Mouse (Mus musculus): ENCODE results near the gene Gm5426. TPM values are rescaled to one million over a fixed set of nuclear protein-coding genes. Genes with fewer than 3 reads are reported as not detected.

Gm5426 gene
- polyA plus RNA-seq, 1 experiment from 2014 or later = not detected

DNA sequence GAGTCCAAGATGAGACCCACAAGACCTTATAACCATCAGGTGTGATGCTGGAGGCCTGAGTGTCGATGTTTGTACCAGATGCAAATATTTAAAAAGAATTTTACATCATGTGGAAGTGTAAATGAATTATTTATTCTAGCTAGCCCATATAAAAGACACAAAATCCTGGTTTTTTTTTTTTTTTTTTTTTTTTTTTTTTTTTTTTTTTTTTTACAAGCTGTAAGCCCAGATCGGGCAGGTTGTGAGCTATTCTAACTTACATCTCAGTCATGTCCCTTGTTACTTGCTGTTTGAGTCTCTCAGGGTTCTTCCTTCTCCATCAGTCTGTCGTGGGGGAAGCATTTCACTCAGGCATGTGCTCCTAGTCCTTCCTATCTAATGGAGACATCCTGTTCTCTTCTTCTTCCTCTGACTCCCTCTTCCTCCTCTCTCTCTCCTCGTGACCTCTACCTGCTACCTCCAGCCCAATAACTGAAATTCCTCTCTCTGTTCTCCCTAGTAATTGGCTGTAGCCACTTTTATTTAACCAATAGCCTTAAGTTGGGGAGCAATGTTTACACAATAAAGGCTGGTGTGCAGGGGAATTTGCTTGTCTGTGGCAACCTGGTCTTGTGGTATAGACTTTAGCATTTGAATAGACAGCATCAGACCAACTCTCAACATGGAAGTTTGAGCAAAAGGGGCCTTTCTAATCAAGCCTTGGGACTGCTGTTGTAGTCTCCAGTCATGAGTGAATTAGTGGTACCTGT lies 29.3 kb upstream of the Gm5426 start:
- H3K36me3 ChIP-seq (ENCODE audit: insufficient read depth, low read length) = no peaks in the 10 kb centered on the region
- no peaks in the 10 kb centered on the region for H3K27me3 ChIP-seq (ENCODE audit: insufficient read depth, low read length)
- H3K4me1 ChIP-seq (ENCODE audit: insufficient read depth, low read length) = no peaks in the 10 kb centered on the region
- H3K4me2 ChIP-seq (replicated peaks; ENCODE audit: low read depth, low read length) = no peak overlapping the region
- no peak overlapping the region for H3K4me3 ChIP-seq (ENCODE audit: low read length)
- H3K27ac ChIP-seq (ENCODE audit: low read length) = no peak overlapping the region
- 67% methylated on average over 4 of the region's 4 CpGs for WGBS
- H3K9me3 ChIP-seq (ENCODE audit: low read length) = no peaks in the 10 kb centered on the region
- no peak for ATAC-seq (ENCODE audit: low FRiP score, low TSS enrichment)
- H3K9ac ChIP-seq (replicated peaks; ENCODE audit: low read length) = no peak overlapping the region

- Histone ChIP-seq H3K4me1 (ENCODE audit: insufficient read depth, low read length) (no peaks in the 10 kb centered on the region), H3K27me3 (ENCODE audit: insufficient read depth, low read length) (no peaks in the 10 kb centered on the region), H3K9ac (replicated peaks; ENCODE audit: low read length) (no peak overlapping the region), H3K9me3 (ENCODE audit: low read length) (no peaks in the 10 kb centered on the region), H3K4me3 (ENCODE audit: low read length) (no peak overlapping the region), H3K27ac (ENCODE audit: low read length) (no peak overlapping the region), H3K4me2 (replicated peaks; ENCODE audit: low read depth, low read length) (no peak overlapping the region), H3K36me3 (ENCODE audit: insufficient read depth, low read length) (no peaks in the 10 kb centered on the region)
- 50% methylated on average over 1 of the region's 1 CpGs for WGBS
- ATAC-seq (ENCODE audit: low FRiP score, low TSS enrichment) = no peak
Measured at GRCm38 (mm10) chr10:96107825-96108224, 28.6 kb upstream of the Gm5426 start.

- no peaks in the 10 kb centered on the region for H3K27me3 ChIP-seq (ENCODE audit: insufficient read depth, low read length)
- no peak overlapping the region for H3K27ac ChIP-seq (ENCODE audit: low read length)
- H3K4me3 ChIP-seq (ENCODE audit: low read length) = no peak overlapping the region
- H3K9me3 ChIP-seq (ENCODE audit: low read length) = no peaks in the 10 kb centered on the region
- no peak for ATAC-seq (ENCODE audit: low FRiP score, low TSS enrichment)
- 77% methylated on average over 3 of the region's 3 CpGs for WGBS
- H3K4me2 ChIP-seq (replicated peaks; ENCODE audit: low read depth, low read length) = no peak overlapping the region
- no peaks in the 10 kb centered on the region for H3K36me3 ChIP-seq (ENCODE audit: insufficient read depth, low read length)
- H3K9ac ChIP-seq (replicated peaks; ENCODE audit: low read length) = no peak overlapping the region
- H3K4me1 ChIP-seq (ENCODE audit: insufficient read depth, low read length) = no peaks in the 10 kb centered on the region
Measured at GRCm38 (mm10) chr10:96115325-96115724, 21.1 kb upstream of the Gm5426 start.

GRCm38 (mm10) chr10:96120821-96121220 lies 15.6 kb upstream of the Gm5426 start:
- Histone ChIP-seq H3K4me2 (replicated peaks; ENCODE audit: low read depth, low read length) (no peak overlapping the region), H3K9ac (replicated peaks; ENCODE audit: low read length) (no peak overlapping the region), H3K27ac (ENCODE audit: low read length) (no peak overlapping the region), H3K36me3 (ENCODE audit: insufficient read depth, low read length) (no peaks in the 10 kb centered on the region), H3K4me3 (ENCODE audit: low read length) (no peak overlapping the region), H3K4me1 (ENCODE audit: insufficient read depth, low read length) (no peaks in the 10 kb centered on the region), H3K27me3 (ENCODE audit: insufficient read depth, low read length) (no peaks in the 10 kb centered on the region), H3K9me3 (ENCODE audit: low read length) (no peaks in the 10 kb centered on the region)
- 94% methylated on average over 2 of the region's 2 CpGs for WGBS
- no peak for ATAC-seq (ENCODE audit: low FRiP score, low TSS enrichment)

- no peak overlapping the region for H3K9ac ChIP-seq (replicated peaks; ENCODE audit: low read length)
- H3K36me3 ChIP-seq (ENCODE audit: insufficient read depth, low read length) = no peaks in the 10 kb centered on the region
- no peak for ATAC-seq (ENCODE audit: low FRiP score, low TSS enrichment)
- H3K4me2 ChIP-seq (replicated peaks; ENCODE audit: low read depth, low read length) = no peak overlapping the region
- no peak overlapping the region for H3K27ac ChIP-seq (ENCODE audit: low read length)
- no peaks in the 10 kb centered on the region for H3K27me3 ChIP-seq (ENCODE audit: insufficient read depth, low read length)
- H3K4me1 ChIP-seq (ENCODE audit: insufficient read depth, low read length) = no peaks in the 10 kb centered on the region
- no peaks in the 10 kb centered on the region for H3K9me3 ChIP-seq (ENCODE audit: low read length)
- 71% methylated on average over 4 of the region's 4 CpGs for WGBS
- H3K4me3 ChIP-seq (ENCODE audit: low read length) = no peak overlapping the region
Measured at GRCm38 (mm10) chr10:96121249-96122010, 15.0 kb upstream of the Gm5426 start.

GRCm38 (mm10) chr10:96123885-96124284 lies 12.5 kb upstream of the Gm5426 start:
- H3K9ac ChIP-seq (replicated peaks; ENCODE audit: low read length) = no peak overlapping the region
- H3K4me3 ChIP-seq (ENCODE audit: low read length) = no peak overlapping the region
- no peaks in the 10 kb centered on the region for H3K27me3 ChIP-seq (ENCODE audit: insufficient read depth, low read length)
- ATAC-seq (ENCODE audit: low FRiP score, low TSS enrichment) = no peak
- no peaks in the 10 kb centered on the region for H3K9me3 ChIP-seq (ENCODE audit: low read length)
- WGBS = 72% methylated on average over 5 of the region's 5 CpGs
- no peak overlapping the region for H3K4me2 ChIP-seq (replicated peaks; ENCODE audit: low read depth, low read length)
- no peak overlapping the region for H3K27ac ChIP-seq (ENCODE audit: low read length)
- no peaks in the 10 kb centered on the region for H3K4me1 ChIP-seq (ENCODE audit: insufficient read depth, low read length)
- no peaks in the 10 kb centered on the region for H3K36me3 ChIP-seq (ENCODE audit: insufficient read depth, low read length)

- Histone ChIP-seq H3K4me2 (replicated peaks; ENCODE audit: low read depth, low read length) (no peak overlapping the region), H3K9ac (replicated peaks; ENCODE audit: low read length) (no peak overlapping the region), H3K27ac (ENCODE audit: low read length) (no peak overlapping the region), H3K4me1 (ENCODE audit: insufficient read depth, low read length) (no peaks in the 10 kb centered on the region), H3K36me3 (ENCODE audit: insufficient read depth, low read length) (no peaks in the 10 kb centered on the region), H3K4me3 (ENCODE audit: low read length) (no peak overlapping the region), H3K9me3 (ENCODE audit: low read length) (no peaks in the 10 kb centered on the region), H3K27me3 (ENCODE audit: insufficient read depth, low read length) (no peaks in the 10 kb centered on the region)
- WGBS = 91% methylated on average over 1 of the region's 1 CpGs
- ATAC-seq (ENCODE audit: low FRiP score, low TSS enrichment) = no peak
Measured at GRCm38 (mm10) chr10:96124290-96124689, 12.1 kb upstream of the Gm5426 start.

DNA sequence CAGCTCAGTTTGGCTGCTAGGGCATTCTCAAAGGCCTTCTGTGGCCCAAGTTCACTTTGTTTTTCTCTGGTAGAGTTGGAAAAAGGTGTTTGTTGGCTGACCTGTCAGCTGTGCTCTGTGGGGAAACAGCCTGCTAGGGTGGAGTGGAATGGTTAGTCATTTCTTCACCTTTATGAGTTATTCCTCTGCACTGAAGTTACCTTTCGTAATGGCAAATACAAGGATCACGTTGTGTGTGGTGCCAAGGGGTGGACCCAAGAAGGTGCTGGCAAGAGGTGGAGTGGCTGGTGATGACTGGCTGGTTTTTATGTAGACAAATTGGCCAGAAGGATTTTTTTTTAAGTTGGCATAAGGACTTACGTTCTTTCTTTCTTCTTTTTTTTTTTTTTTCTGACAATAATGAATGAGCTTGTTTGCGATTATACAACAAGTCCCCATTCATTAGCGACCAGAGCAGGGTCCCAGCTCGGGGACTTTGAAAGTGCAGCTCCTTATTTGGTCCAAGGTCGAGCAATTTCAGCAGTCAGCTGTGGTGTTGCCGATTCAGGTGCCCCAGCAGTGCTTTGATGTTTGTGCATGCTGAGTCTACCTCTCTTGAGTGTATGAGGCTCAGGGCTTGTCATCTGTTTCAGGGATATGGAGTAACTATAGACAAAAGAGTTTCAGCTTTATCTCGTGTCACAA lies 10.5 kb upstream of the Gm5426 start:
- H3K36me3 ChIP-seq (ENCODE audit: insufficient read depth, low read length) = no peaks in the 10 kb centered on the region
- H3K4me3 ChIP-seq (ENCODE audit: low read length) = no peak overlapping the region
- H3K4me1 ChIP-seq (ENCODE audit: insufficient read depth, low read length) = no peaks in the 10 kb centered on the region
- H3K9ac ChIP-seq (replicated peaks; ENCODE audit: low read length) = no peak overlapping the region
- H3K4me2 ChIP-seq (replicated peaks; ENCODE audit: low read depth, low read length) = no peak overlapping the region
- no peak for ATAC-seq (ENCODE audit: low FRiP score, low TSS enrichment)
- WGBS = 71% methylated on average over 9 of the region's 9 CpGs
- no peaks in the 10 kb centered on the region for H3K27me3 ChIP-seq (ENCODE audit: insufficient read depth, low read length)
- no peak overlapping the region for H3K27ac ChIP-seq (ENCODE audit: low read length)
- H3K9me3 ChIP-seq (ENCODE audit: low read length) = no peaks in the 10 kb centered on the region

GRCm38 (mm10) chr10:96129213-96129612 lies 7.2 kb upstream of the Gm5426 start:
- Histone ChIP-seq H3K9ac (replicated peaks; ENCODE audit: low read length) (no peak overlapping the region), H3K4me1 (ENCODE audit: insufficient read depth, low read length) (no peaks in the 10 kb centered on the region), H3K9me3 (ENCODE audit: low read length) (no peaks in the 10 kb centered on the region), H3K36me3 (ENCODE audit: insufficient read depth, low read length) (no peaks in the 10 kb centered on the region), H3K4me3 (ENCODE audit: low read length) (no peak overlapping the region), H3K4me2 (replicated peaks; ENCODE audit: low read depth, low read length) (no peak overlapping the region), H3K27ac (ENCODE audit: low read length) (no peak overlapping the region), H3K27me3 (ENCODE audit: insufficient read depth, low read length) (no peaks in the 10 kb centered on the region)
- WGBS = 86% methylated on average over 2 of the region's 2 CpGs
- ATAC-seq (ENCODE audit: low FRiP score, low TSS enrichment) = no peak; the same call in 1 of the 2 replicates

DNA sequence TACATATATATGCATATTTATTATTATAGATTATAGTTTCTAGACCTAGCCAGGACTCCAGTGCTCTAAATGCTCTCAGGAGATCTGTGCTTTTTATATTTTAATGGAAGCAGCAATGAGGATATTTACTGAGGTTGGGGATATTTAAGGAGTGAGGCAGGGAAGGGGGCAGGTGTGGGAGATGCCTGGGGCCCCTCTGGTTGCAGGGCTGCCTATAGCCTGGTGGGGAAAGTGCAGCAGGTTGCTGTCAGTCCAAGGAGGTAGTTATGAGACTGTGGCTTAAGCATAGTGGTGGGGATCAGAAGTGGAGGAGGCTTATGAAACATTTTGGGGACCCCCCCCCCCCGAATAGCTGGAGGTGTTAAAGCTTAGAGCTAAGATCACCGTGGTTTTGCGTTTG lies 6.0 kb upstream of the Gm5426 start:
- Histone ChIP-seq H3K27ac (ENCODE audit: low read length) (no peak overlapping the region), H3K36me3 (ENCODE audit: insufficient read depth, low read length) (no peaks in the 10 kb centered on the region), H3K4me1 (ENCODE audit: insufficient read depth, low read length) (no peaks in the 10 kb centered on the region), H3K9ac (replicated peaks; ENCODE audit: low read length) (no peak overlapping the region), H3K4me3 (ENCODE audit: low read length) (no peak overlapping the region), H3K27me3 (ENCODE audit: insufficient read depth, low read length) (no peaks in the 10 kb centered on the region), H3K9me3 (ENCODE audit: low read length) (no peaks in the 10 kb centered on the region), H3K4me2 (replicated peaks; ENCODE audit: low read depth, low read length) (no peak overlapping the region)
- ATAC-seq (ENCODE audit: low FRiP score, low TSS enrichment) = no peak
- WGBS = 79% methylated on average over 3 of the region's 3 CpGs

All from kidney, embryonic 16.5 days (tissue).